Mouse (Mus musculus) embryonic fibroblast, embryonic 13.5 days (primary cell): ENCODE data around the gene Mtus2.

Experiments
- CTCF ChIP-seq: IDR thresholded peaks from 2 replicates; pipeline ENCODE4 v1.5.1; 2011; ENCODE audit warnings: mild to moderate bottlenecking, control low read depth, low read length, moderate library complexity, borderline replicate concordance; ENCODE audit not compliant: insufficient read depth
- POLR2A ChIP-seq: IDR thresholded peaks from 2 replicates; pipeline ENCODE4 v1.6.1; 2011; ENCODE audit warnings: low read depth, mild to moderate bottlenecking, control low read depth, low read length, moderate library complexity

- TF ChIP-seq CTCF (no peak), POLR2A (no peak)
Measured at GRCm38 (mm10) chr5:148084766-148085165, 127.6 kb downstream of the Mtus2 start.
